Mouse (Mus musculus) skeletal muscle tissue, adult 2 months (tissue): ENCODE measurements around the gene Cars.
"Not testable (repeated sequence)": the region's sequence is repeated elsewhere in the genome, so short reads cannot be mapped to it uniquely, and the experiment has no call there.

ENCODE experiments used
- DNase-seq: peaks from one replicate; pipeline ENCODE4 v3.0.0-alpha.2; 2012; ENCODE audit warnings: low read depth, low spot score

Cars gene

DNA sequence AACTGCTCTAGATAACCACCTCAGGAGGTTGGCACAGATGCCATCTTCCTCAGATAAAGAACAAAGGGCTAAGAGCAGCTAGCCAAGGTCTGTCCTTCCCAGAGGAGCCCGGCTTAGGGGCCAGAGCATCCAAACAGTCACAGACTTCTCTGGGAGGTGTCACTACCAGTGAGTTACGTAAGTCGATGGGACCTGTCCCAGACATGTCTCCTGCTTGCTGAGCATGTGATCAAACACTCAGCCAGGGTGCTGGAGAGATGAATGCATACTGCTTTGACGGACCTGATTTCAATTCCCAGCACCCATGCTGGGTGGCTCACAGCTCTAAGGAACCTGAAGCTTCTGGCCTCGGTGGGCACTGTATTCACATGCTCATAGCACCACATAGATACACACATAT, 12.3 kb downstream of the Cars start:
- DNase-seq, result peak; percentile 62

DNA sequence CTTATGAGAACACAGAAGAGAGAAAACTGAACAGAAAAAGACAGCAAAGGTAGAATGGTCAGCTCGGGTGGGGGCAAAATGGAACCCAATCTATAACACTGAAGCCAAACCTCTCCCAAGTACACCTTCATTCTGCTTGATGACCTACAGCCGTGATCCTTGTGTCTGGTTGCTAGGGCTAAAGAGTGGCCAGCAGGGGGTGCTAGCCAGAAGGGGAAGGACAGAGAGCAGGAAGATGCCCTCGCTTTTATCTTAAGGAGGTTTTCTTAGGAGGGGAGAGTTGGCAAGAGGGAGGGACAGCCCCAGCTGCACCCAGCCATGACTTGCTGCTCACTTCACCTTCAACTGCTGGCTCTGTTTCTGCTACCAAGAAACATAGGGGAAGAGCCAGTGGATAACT, 15.9 kb downstream of the Cars start:
- peak; percentile 38 for DNase-seq

DNA sequence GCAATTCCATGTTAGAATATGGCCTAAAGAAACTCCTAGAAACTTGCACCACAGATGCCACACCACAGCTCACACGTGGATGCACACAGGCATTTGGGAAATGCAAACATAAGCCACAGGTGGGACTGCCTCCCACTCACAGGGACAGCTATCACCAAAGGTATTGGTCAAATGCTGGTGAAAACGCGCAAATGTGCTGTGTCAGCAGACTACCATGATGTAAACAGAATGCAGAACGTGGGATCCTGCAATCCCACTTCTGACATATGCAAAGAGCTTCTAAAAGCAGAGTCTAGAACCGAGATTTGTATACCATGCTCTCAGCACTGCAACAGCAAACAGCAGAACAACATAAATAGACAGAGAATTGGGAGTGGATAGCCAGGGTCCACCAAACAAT, 16.9 kb downstream of the Cars start:
- DNase-seq, result no peak

DNA sequence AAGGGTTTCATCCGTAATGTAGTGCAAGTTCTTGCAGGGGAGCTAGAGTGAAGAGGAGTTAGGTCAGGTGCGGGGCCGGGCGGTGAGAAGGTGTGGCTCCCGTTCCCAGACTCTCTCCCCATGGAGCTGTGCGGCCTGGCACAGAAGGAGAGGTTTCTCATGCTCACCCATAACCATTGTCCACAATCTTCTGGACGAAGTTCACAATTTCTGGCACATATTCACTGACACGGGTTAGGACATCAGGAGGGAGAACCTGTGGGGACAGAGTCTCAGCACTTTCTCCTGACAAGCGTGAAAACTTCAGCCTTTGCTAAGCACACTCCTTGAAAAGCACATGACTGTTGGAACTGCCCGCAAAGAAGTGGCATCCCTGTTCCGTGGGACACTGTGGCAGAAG, 24.1 kb downstream of the Cars start:
- no peak for DNase-seq

DNA sequence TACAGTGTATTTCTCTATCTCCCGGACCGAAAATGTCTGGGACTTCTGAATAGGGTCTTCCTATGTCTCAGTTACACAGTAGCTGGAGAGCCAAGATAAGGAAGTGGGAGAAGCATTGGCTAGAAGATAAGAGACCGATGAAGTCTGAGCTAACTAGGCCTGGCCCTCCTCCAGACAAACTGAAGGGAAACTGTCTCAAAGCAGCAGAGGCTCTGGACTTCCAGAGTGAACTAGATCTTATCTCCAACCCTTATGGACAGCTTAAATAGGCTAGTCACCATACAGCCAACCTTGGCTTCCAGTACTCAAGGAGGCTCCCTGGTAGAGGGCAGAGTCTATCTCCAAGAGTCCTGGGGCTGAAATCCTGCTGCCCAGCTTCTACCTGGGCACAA, 34.2 kb downstream of the Cars start:
- no peak for DNase-seq

DNA sequence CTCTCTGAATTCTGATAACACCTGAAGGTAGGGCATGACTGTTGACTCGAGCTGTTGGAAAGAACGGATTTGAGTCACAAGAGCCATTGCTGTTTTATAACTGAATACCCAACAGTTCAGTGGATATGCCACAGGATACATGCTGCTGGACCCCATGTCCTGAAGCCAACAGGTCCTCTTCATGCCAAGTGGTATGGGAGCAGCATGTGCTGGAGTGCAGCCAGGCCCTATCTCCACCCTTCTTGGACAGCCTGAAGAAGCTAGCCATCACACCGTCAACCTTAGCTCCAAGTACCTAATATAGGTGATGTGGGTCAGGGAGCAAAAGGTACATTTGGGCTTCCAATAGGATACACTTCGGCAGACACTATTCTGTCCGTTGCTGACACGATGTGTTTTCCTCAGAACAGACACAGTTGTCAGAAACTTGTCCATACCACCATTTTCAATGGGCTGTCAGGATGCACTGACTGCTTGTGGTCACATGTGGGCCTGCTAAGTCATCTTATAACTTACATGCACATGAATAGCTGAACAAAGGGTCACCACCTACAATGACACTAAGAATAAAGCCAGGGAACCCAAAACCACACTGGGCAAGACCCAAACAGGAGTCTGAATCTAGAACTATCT, 34.8 kb downstream of the Cars start:
- DNase-seq, result no peak

DNA sequence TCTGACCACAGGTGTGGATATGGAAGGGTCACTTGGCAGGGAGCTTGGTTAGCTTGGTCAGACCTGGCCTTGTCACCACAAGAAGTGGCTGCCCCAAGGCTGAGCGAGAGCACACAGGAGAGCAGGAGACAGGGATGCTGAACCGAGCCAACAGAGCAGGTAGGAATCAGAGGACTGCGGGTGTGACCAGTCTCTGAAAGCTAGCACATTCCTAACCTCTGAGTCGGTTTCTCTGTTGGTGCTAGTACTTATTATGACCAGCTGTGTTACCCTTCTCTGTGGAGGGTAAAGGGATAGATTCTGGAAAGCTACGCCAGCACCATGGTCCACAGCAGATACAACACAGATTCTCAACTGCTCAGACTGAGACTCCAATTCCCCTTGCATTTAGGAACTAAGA, 36.1 kb downstream of the Cars start:
- no peak for DNase-seq

DNA sequence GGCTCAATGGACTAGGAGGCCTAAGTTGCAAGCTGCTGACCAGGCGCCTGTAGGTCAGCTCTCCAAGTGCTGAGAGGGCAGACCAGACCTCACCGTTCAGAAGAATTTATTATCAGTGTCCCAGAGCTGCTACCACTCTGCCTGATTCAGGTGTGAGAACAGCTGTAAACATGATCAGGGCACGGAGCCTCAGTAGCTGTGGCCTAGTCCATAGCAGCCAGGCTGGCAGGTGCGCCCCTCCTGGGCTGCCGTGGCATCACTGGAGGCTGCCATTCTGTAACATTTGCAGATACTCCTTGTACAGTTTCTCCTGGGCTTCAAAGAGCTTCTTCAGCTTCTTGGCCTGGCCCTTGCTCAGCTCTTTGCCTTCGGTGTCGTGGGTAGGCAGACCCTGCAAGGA, 42.3 kb downstream of the Cars start:
- DNase-seq, result no peak

DNA sequence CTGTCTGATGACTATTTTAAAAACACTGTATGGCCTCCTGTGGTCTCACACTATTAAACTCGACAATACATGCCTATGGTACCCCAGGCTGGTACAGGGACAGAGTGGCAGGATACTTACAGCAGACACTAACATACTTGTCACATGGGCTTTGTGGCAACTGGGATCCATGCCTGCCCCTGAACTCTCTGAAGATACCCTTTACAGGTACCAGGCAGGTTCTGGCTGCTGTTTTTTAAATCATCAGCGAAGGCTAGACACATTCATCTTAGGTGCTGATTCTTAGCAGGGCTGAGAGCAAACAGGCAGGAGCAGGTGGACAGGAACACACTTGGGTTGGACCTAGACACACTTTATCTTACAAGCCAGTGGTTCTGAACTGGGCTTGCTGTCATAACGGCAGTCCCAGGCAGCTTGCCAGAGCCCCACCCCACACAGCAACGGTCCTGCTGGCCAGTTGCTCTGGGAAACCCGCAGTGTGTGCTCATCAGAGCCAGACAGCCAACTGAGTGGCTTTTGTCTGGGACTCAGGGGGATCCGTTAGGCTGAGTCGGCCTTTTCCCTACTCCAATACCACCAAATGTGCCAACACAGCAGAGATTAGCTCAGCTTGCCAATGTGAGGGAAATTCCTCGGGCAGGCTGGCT, 42.8 kb downstream of the Cars start:
- peak; percentile 71 for DNase-seq

DNA sequence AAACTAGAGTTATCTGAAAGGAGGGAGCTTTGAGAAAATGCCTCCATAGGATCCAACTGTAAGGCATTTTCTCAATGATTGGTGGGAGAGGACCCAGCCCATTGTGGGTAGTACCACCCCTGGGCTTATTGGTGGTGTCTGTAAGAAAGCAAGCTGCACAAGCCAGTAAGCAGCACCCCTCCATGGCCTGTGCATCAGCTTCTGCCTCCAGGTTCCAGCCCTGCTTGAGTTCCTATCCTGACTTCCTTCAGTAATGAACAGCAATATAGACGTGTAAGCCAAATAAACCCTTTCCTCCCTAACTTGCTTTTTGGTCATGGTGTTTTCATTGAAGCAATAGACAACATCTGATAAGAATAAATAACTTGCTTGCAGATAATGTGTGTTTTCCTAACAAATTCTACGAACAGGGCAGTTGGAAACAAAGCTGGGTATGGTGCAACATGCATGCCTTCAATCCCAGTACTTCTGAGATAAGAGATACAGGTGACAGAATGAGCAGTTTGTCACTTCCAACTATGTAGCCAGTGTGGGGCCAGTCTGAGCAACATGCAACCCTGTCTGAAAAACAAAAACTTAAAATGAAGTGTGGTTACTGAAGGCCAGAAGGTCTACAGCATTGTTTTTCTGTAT, 50.2 kb downstream of the Cars start:
- DNase-seq, result no peak

DNA sequence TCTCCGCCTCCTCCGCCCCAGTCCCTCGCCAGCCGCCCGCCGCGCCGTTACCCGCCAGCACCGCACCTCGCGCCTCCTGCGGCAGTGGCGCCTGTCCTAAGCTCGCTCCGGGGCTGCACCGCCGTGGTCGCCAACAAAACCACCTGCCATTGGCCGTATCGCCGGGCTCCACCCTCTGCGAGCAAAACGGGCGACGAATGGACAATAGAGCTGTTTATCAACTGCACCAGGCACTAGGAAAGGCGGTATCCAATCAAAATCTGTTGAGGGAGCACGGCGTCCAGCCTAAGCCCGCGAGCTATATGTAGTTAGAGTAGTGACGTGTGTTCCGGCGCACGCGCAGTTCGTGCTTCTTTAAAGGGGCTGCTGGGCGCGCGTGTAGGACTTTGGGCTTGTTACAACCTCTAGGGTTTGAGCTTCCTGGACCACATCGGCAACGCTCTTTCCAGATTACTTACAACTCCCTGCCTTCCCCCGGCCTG, 50.9 kb downstream of the Cars start, which contains the start of gene Nap1l4:
TSS of gene Nap1l4 (minus strand) at position 131 of the 482 bp plus-strand sequence.
- DNase-seq, result peak; percentile 99

DNA sequence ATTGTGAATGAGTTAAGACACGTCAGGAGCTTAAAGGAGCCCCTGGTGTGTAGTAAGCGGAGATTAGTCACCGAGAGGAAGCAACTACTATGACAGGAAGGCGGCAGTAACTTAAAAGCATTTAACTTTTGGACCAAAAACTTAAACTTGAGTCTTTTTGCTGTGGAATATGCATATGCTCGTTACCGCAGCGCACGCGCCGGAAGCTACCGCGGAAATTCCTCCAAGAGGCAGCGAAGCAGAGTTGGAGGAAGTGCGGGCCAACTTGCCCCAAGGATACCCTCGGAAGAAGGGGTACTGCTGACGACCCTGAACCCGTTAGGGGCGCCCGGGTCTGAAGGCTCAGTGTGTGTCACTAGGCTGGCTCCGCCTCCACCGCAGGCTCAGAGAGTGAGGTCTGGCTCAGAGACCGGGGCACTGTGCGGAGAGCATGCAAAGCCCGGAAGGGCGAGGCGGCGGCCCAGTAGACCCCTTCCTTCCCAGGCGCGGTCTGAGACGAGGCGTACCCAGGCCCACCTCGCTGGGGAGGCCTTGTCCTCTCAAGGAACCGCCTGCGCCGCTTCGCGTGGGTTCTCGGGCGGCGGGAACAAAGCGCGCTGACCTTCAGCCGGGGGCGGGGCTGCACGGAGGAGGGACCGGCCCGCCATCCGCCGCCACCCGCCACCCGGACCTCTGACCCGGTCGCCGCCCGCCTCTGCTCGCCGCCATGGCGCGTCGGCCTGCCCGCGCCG, 51.5 kb downstream of the Cars start:
- DNase-seq, result peak; percentile 43

DNA sequence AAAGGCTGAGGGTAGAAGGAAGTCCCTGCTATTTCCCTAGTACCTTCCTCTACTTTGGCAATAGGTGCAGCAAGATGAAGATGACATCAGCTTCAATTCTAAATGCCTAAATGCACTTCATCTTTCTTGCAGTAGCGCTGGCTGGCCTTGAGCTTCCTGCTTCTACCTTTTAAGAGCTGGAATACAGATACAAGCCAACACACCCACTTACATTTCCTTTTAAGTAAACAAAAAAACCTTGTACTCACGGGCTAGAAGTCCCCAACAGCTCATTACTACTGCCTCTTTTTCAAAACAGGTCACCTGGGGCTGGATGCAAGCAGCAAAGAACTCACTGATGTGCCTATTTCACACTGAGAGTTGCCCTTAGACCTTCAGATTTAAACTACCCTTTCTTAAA, 53.3 kb downstream of the Cars start:
- DNase-seq, result no peak

DNA sequence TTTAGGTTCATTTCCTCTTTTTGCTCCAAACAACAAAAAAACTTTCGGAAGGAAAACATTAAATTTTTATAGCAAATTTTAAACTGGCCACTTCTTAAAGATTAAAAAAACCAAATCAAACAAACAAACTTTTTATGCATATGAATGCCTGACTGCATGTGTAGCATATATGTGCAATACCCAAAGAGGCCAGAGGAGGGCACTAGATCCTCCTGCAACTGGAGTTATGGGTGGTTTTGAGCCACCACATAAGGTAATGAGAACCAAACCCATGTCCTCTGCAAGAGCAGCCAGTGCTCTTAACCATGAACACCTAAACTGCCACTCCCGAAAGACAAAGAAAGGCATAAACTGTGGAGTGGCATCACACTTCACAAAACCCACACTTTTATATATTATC, 55.5 kb downstream of the Cars start:
- no peak for DNase-seq

DNA sequence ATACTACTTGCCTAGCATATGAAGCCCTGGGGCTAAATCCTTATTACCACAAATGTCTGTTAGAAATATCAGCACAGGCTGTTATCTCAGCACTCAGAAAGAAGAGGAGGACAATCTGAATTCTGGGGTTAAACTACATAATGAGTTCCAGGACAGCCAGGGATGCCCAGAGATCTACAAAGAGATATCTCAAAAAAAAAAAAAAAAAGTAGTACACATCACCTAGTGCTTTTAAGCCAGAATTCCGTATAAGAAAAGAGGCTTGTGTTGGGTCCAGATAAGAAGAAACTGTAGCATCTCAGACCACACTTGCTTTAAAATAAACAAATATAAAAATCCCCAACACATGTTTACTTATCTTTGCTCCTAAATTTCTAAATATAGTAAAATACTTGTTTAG, 61.2 kb downstream of the Cars start:
- DNase-seq, result no peak

DNA sequence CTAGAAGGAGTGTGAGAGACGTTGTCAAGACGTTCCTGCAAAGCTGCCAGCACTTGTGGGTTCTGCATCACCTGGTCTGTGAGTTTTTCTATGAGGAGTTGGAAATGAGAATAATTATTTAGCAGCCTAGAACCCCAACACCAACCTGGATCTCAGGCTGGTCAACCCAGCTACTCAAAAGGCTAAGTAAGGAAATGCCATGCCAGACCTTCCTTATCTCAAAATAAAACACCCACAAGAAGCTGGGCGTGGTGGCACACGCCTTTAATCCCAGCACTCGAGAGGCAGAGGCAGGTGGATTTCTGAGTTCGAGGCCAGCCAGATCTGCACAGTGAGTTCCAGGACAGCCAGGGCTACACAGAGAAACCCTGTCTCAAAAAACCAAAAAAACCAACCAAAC, 61.7 kb downstream of the Cars start:
- not testable (repeated sequence) for DNase-seq

DNA sequence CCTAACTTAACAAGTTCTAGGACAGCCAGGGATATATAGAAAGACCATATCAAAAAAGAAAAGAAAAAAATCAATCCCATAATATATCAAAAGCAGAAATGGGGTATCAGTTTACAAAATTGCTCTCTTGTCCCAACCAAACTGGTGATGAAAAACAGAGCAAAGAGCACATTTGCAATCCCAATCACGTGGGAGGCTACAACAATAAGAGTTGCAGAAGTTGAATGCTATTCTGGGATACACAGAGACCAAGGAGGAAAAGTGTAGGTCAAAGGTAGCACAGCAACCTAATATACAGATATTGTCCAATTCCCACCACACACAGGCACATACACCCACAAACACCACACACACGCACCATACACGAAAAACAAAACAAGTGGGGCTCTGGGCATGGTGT, 63.6 kb downstream of the Cars start:
- DNase-seq, result no peak

DNA sequence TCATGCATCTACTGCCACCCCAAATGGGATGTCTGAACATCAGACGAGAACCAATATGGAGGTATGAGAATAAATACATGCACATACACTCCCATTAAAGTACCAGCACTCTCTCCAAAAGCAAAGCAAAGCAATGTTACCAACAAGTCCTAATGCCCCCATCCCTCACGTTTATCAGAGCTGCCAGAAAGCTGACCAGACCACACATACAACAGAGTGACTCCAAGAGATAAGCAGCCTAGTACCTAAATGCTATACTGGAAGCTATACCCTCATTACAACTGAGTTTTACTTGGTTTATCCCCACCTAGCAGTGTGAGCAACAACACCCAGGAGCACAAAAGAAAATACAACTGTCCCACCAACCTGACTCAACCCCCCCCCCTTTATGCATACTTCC, 66.6 kb downstream of the Cars start:
- DNase-seq, result no peak

DNA sequence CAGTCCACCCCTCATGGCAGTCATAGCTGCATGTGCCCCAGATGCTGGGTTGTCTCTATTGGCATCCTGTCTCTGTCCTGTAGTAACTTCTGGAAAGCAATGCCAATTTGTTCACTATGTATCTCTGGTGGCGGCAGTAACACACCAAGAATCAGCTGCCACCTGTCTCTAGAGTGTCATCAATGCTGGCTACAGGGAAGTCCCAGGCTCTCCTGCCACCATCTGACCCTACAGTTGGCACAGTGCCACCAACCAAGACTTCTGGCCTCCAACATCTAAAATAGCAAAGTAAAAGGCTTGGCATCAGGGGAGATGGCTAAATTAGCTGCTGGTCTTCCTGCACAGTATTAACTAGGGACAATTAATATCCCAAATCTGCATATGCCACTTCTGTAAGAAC, 67.5 kb downstream of the Cars start:
- peak; percentile 80 for DNase-seq

DNA sequence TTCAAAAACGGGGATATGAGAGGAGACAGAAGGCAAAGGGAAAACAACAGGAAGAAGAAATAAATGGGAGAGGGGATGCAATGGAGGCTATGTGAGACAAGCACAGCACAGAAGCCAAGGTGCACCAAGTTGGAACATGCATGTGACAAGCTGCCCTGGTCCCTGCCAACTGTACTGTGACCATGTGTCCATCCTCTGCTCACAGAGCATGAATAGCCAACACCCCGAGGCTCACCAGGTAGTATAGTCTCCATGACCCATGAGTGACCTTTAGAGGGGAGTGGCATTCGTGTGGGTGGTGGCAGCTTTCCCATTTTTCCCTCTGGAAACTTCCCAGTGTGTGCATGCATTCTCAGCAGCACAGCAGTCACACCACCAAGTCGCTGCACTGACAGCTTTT, 80.6 kb downstream of the Cars start:
- no peak for DNase-seq

DNA sequence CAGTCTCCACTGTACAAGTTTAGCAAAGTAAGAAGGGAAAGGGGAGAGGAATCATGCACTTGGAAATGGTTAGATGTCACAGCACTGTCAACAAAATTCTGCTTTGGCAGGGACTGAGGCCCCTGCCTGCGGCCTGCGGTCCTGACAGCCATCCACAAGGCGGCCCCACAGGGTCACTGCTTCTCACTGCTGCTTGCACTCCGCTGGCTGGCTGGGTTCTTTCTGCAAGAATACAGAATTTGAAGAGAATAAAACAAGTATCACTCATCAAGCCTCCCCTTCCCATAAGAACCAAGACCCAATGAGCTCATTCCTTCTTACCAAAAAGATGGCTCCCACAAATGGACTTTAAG, 85.5 kb downstream of the Cars start:
- no peak for DNase-seq

DNA sequence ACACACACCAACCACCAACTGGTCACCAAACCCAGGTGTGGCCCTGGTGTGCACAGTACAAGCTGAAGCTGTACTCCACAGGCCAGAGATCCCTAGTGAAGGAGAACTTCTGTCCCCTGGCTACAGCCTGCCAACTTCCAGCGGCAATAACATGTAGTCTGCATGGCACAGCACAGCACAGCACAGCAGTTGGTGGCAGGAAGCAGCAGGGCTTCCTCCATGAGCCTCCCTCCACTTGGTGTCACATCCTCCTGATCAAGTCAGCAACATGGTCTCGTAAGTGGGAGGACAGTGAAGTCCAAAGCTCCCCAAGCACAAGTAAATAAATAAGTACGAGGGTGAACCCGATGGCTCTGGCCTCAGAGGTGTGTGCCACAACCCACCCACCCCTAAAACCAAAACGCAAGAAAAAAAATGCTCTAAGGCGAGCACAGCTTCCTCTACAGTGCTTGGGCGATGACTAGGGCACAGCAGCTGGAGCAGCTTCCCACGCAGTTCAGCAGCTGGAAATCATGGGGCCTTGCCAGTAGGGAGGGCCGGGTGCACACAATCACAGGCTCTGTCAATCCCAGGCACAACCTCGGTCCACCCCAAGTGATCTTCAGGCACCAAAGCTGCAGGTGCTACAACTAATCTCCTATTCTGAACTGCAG, 86.0 kb downstream of the Cars start:
- no peak for DNase-seq
